Mouse (Mus musculus) stomach, embryonic 14.5 days (tissue): ENCODE results near the gene Ss18l1. TPM values are rescaled to one million over a fixed set of nuclear protein-coding genes. Genes with fewer than 3 reads are reported as not detected.

ENCODE experiments used
- ATAC-seq: fragments of 200-750 bp; cut with Nextera tagmentation; 2 replicates; pipeline ENCODE4 v1.8.0; 2017; ENCODE audit warnings: low read depth, moderate TSS enrichment; ENCODE audit not compliant: insufficient number of reproducible peaks, insufficient read depth, low FRiP score
- H3K27ac ChIP-seq: fragments of 300-500 bp; sonication (generic); 2 replicates; pipeline ENCODE4 v1.5.1; 2014; ENCODE audit warnings: mild to moderate bottlenecking, low read length, moderate library complexity, mixed read lengths
- H3K27me3 ChIP-seq: fragments of 300-500 bp; sonication (generic); 2 replicates; pipeline ENCODE4 v1.6.1; 2014; ENCODE audit warnings: low read length, control low read depth, mixed read lengths; ENCODE audit not compliant: control insufficient read depth, insufficient read depth
- H3K36me3 ChIP-seq: fragments of 300-500 bp; sonication (generic); 2 replicates; pipeline ENCODE4 v1.6.1; 2014; ENCODE audit warnings: mild to moderate bottlenecking, control low read depth, low read length, moderate library complexity, mixed read lengths; ENCODE audit not compliant: control insufficient read depth, insufficient read depth
- H3K4me1 ChIP-seq: fragments of 300-500 bp; sonication (generic); 2 replicates; pipeline ENCODE4 v1.6.1; 2014; ENCODE audit warnings: low read length, control low read depth, mixed read lengths; ENCODE audit not compliant: control insufficient read depth, insufficient read depth
- H3K4me2 ChIP-seq: fragments of 300-500 bp; sonication (generic); replicated peaks from 2 replicates; pipeline ENCODE4 v1.6.1; 2014; ENCODE audit warnings: low read depth, low read length, control low read depth
- H3K4me3 ChIP-seq: fragments of 300-500 bp; sonication (generic); 2 replicates; pipeline ENCODE4 v1.5.1; 2014; ENCODE audit warnings: low read depth, low read length, control low read depth
- H3K9ac ChIP-seq: fragments of 300-500 bp; sonication (generic); replicated peaks from 2 replicates; pipeline ENCODE4 v1.6.1; 2014; ENCODE audit warnings: low read depth, mild to moderate bottlenecking, control low read depth, low read length, moderate library complexity, mixed read lengths
- H3K9me3 ChIP-seq: fragments of 300-500 bp; sonication (generic); 2 replicates; pipeline ENCODE4 v1.6.1; 2016; ENCODE audit warnings: low read depth, low read length, control low read depth; ENCODE audit not compliant: control insufficient read depth
- WGBS: fragments of 180-500 bp; shearing (Covaris S2); extraction: QIAGEN DNeasy Blood & Tissue Kit; methylation state at CpG from one replicate; pipeline ENCODE4 v1.1.7; 2014; 5-methylcytosine and 5-hydroxymethylcytosine counted together
- polyA plus RNA-seq: library from polyadenylated mRNA; unstranded; fragments of >200 nt; fragmentation: Nextera tagmentation; extraction: Ambion mirVana; gene quantifications from 2 replicates; pipeline ENCODE4 v1.2.1, GENCODE M21; 2014

Ss18l1 gene
- polyA plus RNA-seq, 1 experiment from 2014 or later = 4.6 TPM

DNA sequence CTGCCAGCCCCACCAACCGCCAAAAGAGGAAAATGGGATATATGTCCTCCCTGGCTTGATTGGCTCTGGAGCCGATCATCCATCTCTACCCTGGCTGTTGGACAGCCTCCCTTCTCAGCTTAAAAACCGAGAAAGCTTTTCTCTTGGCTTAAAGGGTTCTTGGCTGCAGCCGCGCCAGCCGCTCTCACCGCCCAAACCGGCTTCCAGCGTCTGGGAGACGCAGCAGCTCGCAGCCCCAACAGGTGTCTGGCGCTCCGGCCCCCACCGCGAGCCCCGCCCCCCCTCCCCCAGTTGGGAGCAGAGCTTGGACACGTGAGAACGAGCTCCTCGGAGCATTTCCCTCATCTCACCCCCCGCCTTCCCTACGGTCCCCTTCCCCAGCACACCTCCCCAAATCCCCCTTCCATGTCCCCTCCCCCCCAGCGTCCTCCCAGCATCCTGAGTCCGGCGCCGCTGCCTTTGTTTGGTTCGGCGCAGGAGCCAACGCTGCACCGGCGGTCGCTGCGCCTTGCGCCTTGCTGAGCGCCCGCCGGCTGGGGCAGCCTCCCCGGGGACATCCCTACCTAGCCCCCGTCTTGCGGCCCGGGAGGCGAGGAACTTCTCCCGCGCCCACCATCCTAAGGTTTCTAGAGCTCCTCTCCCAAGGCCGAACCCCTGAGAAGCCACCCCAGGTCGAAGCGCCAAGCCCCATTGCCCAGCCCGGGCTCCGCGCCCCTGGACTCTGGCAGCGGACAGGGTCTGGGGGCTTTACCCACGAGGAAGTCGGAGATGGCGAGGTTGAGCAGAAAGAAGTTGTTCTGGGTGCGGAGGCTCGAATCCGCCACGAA lies 61.1 kb downstream of the Ss18l1 start:
- ATAC-seq = no peak
- peak overlapping the region; percentile 41 for H3K4me3 ChIP-seq

DNA sequence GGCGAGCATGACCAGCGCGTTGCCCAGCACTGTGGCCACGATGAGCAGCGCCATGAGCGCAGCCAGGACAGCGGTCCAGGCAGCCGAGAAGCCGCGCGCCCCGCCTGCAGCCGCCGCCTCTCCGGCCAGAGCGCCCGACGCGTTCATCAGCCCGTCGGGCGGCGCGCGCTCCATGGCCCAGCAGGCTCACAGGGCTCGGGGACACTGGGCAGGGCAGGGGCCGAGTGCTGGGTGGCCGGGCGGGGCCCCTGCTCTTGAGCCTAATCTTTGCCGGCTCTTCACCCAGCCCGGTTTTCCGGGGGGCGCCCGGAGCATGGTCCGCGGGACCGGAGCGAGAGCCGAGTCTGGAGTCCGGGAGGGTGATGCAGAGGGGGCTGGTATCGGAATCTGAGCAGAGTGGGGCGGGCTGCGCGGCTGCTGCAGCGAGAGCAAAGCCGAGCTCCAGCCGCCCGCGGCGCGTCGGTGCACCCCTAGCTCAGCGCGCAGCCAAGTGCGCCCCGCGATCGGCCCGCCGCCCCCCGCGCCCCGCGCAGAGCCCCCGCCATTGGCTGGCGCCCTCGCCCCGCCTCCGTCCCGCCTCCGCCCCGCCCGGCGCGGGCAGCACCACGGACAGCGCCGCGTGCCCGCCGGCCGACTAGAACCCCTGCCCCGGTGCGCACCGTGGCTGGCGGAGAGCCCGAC lies 61.8 kb downstream of the Ss18l1 start, which contains the start of gene Hrh3:
TSS of gene Hrh3 (minus strand) at position 511 of the 681 bp plus-strand sequence.
- Histone ChIP-seq H3K36me3 (no peaks in the 10 kb centered on the region), H3K4me1 (peaks cover 12% of the 10 kb centered on the region), H3K9ac (no peak within 1 kb of the TSS), H3K9me3 (no peaks in the 10 kb centered on the region), H3K27ac (no peak within 1 kb of the TSS), H3K4me2 (peak within 1 kb of the TSS; percentile 97), H3K27me3 (peaks cover 47% of the 10 kb centered on the region), H3K4me3 (peak within 1 kb of the TSS; percentile 41)
- ATAC-seq = peak; percentile 79
- under 1% methylated on average over 70 of the region's 87 CpGs for WGBS

More for the DNA sequence above, 61.1 kb downstream of the Ss18l1 start:
- Histone ChIP-seq H3K36me3 (no peaks in the 10 kb centered on the region), H3K27me3 (peaks cover 47% of the 10 kb centered on the region), H3K9me3 (no peaks in the 10 kb centered on the region), H3K4me1 (peaks cover 12% of the 10 kb centered on the region), H3K27ac (no peak overlapping the region), H3K4me2 (peak overlapping the region; percentile 97), H3K9ac (no peak overlapping the region)
- WGBS = 2% methylated on average over 54 of the region's 57 CpGs

DNA sequence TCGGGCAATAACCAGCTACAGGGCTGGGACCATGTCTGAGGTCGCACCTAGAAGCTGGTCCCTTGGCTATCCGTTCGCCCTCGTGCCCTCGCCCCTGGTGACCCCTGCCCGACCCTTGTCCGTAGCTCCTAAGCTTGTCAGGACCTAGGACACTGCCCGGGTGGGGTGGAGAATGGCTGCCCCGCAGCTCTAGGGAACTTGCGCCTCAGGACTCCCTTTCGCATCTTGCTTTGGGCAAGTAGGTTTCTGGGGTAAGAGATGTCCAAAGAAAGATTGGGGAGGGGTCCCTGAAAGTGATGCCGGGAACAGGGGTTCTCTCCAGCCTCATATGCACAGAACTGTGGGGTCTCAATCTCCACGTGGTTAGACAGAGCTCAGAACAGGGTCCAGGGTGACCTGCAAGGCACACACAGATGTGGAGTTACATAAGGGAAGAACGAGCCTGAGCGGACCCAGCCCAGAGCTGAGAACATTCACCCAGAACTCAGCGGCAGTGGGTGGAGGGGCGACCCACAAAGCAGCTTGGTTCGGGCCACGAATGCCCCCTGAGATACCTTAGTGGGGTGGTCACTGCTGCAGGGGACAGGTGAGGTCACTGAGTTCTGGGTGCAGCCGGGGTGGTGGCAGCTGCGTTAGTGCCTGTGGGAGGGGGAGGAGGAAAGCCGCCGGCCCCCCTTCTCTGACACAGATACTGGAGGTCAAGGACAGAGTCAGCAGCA lies 62.5 kb downstream of the Ss18l1 start:
- peaks cover 12% of the 10 kb centered on the region for H3K4me1 ChIP-seq
- H3K4me3 ChIP-seq = peak overlapping the region; percentile 41
- H3K4me2 ChIP-seq = peak overlapping the region; percentile 97
- H3K36me3 ChIP-seq = no peaks in the 10 kb centered on the region
- H3K9me3 ChIP-seq = no peaks in the 10 kb centered on the region
- 0 out of 2 replicates have a peak, but pooled peaks have one; percentile 5 for ATAC-seq
- no peak overlapping the region for H3K27ac ChIP-seq
- 10% methylated on average over 24 of the region's 24 CpGs for WGBS
- no peak overlapping the region for H3K9ac ChIP-seq
- H3K27me3 ChIP-seq = peaks cover 47% of the 10 kb centered on the region

DNA sequence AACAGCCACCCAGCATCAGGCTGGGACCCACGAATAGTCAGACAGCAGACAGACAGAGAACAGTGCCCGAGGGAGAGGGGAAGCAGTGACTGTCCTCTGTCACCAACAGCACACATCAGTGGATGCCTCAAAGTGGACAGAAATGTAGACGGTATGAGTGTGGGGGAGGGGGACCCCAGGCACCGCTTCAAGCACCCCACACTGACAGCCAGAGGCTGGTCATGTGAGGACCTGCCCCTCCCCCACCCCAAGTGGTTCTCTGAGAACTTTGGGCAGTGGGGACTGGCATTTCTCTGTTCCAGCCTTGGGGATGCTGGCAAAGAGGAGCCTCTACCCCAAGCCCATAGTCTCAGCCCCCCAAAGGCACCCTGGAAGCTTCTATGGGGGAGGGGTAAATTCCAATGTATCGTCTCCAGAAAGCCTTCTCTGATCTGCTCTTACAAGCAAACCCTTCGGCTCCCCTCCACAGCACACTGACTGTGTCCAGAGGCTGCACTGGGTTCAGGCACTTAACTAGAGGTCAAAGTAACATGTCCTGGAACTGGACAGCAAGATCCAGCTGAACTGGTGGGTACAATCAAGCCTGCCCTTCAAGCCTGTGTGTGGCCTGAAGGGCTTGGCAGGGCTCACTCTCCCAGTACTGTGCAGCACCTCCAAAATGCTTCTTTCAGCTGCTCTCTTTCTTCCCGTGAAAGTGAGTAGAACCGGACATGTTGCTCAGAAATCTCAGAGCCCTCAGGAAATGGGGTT lies 63.3 kb downstream of the Ss18l1 start:
- WGBS = 38% methylated on average over 8 of the region's 8 CpGs
- Histone ChIP-seq H3K4me2 (no peak overlapping the region), H3K36me3 (no peaks in the 10 kb centered on the region), H3K4me3 (no peak overlapping the region), H3K27me3 (peaks cover 43% of the 10 kb centered on the region), H3K9me3 (no peaks in the 10 kb centered on the region), H3K9ac (no peak overlapping the region), H3K4me1 (peaks cover 12% of the 10 kb centered on the region), H3K27ac (no peak overlapping the region)
- ATAC-seq = no peak

DNA sequence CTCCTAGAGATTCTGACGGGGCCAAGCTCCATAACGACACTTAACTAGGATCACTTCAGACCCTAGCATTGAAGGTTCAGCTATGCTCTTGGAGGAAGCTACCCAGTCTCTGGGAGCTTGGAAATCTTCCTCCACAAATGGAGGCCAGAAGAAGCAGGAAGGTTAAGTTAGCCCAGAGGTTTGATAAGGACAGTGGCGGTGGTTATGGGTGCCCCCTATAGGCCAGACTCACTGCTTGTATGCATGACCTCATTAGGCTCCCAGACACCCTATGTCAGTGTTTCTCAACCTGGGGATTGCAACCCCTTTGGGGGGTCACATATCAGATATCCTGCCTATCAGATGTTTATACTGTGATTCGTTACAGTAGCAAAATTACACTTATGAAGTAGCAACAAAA lies 64.8 kb downstream of the Ss18l1 start:
- Histone ChIP-seq H3K4me2 (no peak overlapping the region), H3K9ac (no peak overlapping the region), H3K4me1 (peaks cover 12% of the 10 kb centered on the region), H3K36me3 (no peaks in the 10 kb centered on the region), H3K27ac (no peak overlapping the region), H3K4me3 (no peak overlapping the region), H3K9me3 (no peaks in the 10 kb centered on the region), H3K27me3 (peaks cover 29% of the 10 kb centered on the region)
- ATAC-seq = no peak
- 56% methylated on average over 4 of the region's 4 CpGs for WGBS

DNA sequence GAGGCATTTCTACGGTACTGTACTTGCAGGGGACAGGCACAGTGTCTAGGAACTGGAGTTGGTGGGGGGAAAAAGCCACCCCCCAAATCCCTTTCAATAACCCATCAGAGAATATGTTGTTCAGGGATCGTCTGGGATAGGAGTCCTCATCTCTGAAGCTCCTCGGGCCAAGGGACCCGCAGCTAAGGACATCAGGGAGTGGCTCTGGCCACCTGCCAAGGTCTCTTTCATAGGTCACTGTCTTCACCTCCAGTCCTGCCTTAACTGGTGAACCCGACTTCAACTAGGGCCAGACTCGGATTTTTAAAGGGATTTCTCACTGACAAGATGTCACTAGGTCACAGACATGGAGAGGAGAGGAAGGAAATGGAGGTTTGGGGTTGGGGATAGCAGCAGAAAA lies 66.0 kb downstream of the Ss18l1 start:
- Histone ChIP-seq H3K9me3 (no peaks in the 10 kb centered on the region), H3K4me2 (no peak overlapping the region), H3K4me3 (no peak overlapping the region), H3K27ac (no peak overlapping the region), H3K4me1 (peaks cover 8% of the 10 kb centered on the region), H3K36me3 (no peaks in the 10 kb centered on the region), H3K9ac (no peak overlapping the region), H3K27me3 (peaks cover 19% of the 10 kb centered on the region)
- no peak for ATAC-seq
- WGBS = 55% methylated on average over 6 of the region's 6 CpGs

DNA sequence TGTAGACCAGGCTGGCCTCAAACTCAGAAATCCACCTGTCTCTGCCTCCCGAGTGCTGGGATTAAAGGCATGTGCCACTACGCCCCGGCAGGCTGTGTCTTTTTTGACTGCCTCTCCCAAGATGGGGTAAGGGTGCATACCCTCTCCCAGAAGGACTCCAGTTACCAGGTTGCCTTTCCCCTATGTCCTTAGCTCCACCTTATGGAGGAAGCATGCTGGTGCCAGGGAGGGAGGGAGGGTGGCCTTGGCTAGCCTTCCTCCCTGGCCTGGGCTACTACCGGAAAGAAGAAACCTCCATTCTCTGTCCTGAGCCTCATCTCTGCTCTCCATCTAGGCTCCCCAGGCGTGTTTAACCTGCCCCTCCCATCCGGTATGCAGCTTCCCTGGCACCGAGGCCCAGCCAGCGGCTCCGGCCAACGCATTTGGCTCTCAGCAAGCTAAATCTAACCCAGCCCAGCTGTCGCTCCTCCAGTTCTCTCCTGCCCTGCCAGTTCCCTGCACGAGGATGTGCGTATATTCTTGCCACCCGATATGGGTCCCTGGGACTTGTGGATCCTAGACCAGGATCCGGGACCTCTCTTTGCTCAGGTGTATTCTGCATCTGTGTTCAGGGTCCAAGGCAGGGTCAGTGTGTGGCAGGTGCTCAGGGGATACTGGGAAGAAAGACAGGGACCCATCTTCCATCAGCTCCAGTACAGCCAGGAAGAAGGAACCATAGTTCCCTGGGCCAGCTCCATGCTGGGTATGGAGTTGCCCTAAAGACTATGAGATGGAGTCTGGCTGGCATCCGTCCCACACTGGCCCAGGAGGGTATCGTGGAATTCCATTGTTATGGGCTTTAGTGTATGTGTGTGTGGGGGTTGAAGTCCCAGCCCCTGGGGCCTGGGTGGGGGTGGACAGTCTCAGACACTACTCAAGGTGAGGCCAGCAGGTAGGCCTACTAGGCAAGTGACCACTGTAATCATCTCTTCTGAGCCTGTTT lies 71.9 kb downstream of the Ss18l1 start:
- no peak for ATAC-seq
- H3K27ac ChIP-seq = no peak overlapping the region
- no peak overlapping the region for H3K9ac ChIP-seq
- no peak overlapping the region for H3K4me2 ChIP-seq
- WGBS = 52% methylated on average over 17 of the region's 17 CpGs
- no peaks in the 10 kb centered on the region for H3K27me3 ChIP-seq
- peaks cover 19% of the 10 kb centered on the region for H3K4me1 ChIP-seq
- H3K36me3 ChIP-seq = no peaks in the 10 kb centered on the region
- H3K9me3 ChIP-seq = no peaks in the 10 kb centered on the region
- H3K4me3 ChIP-seq = no peak overlapping the region
